Mouse (Mus musculus): ENCODE results near the gene Man1c1. TPM values are rescaled to one million over a fixed set of nuclear protein-coding genes. Genes with fewer than 3 reads are reported as not detected.

The Man1c1 gene
- polyA plus RNA-seq, 1 experiment from 2014 or later, result 4.8 TPM

- H3K27ac ChIP-seq (ENCODE audit: low read depth, low read length), result no peak overlapping the region
- no peaks in the 10 kb centered on the region for H3K36me3 ChIP-seq (ENCODE audit: control insufficient read depth, insufficient read depth, low read length)
- no peaks in the 10 kb centered on the region for H3K27me3 ChIP-seq (ENCODE audit: control insufficient read depth, insufficient read depth, low read length)
- H3K9me3 ChIP-seq (ENCODE audit: control insufficient read depth, low read length), result no peaks in the 10 kb centered on the region
- peaks cover 17% of the 10 kb centered on the region for H3K4me1 ChIP-seq (ENCODE audit: control insufficient read depth, insufficient read depth, low read length)
- ATAC-seq (ENCODE audit: insufficient read depth, low FRiP score, low TSS enrichment), result no peak
- no peak overlapping the region for H3K4me2 ChIP-seq (ENCODE audit: low read depth)
- H3K4me3 ChIP-seq (ENCODE audit: low read depth, low read length), result no peak overlapping the region
- H3K9ac ChIP-seq (ENCODE audit: low read length), result no peak overlapping the region
- no peak for DNase-seq (ENCODE audit: low spot score)
- 61% methylated on average over 10 of the region's 10 CpGs for WGBS
Observed at GRCm38 (mm10) chr4:134663052-134663451, 41.0 kb downstream of the Man1c1 start.

- no peak overlapping the region for H3K4me3 ChIP-seq (ENCODE audit: low read depth, low read length)
- H3K36me3 ChIP-seq (ENCODE audit: control insufficient read depth, insufficient read depth, low read length), result no peaks in the 10 kb centered on the region
- H3K4me1 ChIP-seq (ENCODE audit: control insufficient read depth, insufficient read depth, low read length), result peaks cover 17% of the 10 kb centered on the region
- no peak overlapping the region for H3K9ac ChIP-seq (ENCODE audit: low read length)
- H3K4me2 ChIP-seq (ENCODE audit: low read depth), result peak overlapping the region; percentile 37
- H3K27me3 ChIP-seq (ENCODE audit: control insufficient read depth, insufficient read depth, low read length), result no peaks in the 10 kb centered on the region
- DNase-seq (ENCODE audit: low spot score) (no peak), ATAC-seq (ENCODE audit: insufficient read depth, low FRiP score, low TSS enrichment) (no peak)
- no peak overlapping the region for H3K27ac ChIP-seq (ENCODE audit: low read depth, low read length)
- no peaks in the 10 kb centered on the region for H3K9me3 ChIP-seq (ENCODE audit: control insufficient read depth, low read length)
- 19% methylated on average over 18 of the region's 18 CpGs for WGBS
Observed at GRCm38 (mm10) chr4:134660630-134661183, 43.4 kb downstream of the Man1c1 start.

- Histone ChIP-seq H3K4me2 (ENCODE audit: low read depth) (peak overlapping the region; percentile 37), H3K4me1 (ENCODE audit: control insufficient read depth, insufficient read depth, low read length) (peaks cover 17% of the 10 kb centered on the region), H3K9ac (ENCODE audit: low read length) (peak overlapping the region; percentile 37; the same call in 1 of the 2 replicates), H3K4me3 (ENCODE audit: low read depth, low read length) (0 out of 2 replicates have a peak overlapping the region, but pooled peaks have one; percentile 8), H3K9me3 (ENCODE audit: control insufficient read depth, low read length) (no peaks in the 10 kb centered on the region), H3K27ac (ENCODE audit: low read depth, low read length) (no peak overlapping the region), H3K27me3 (ENCODE audit: control insufficient read depth, insufficient read depth, low read length) (no peaks in the 10 kb centered on the region), H3K36me3 (ENCODE audit: control insufficient read depth, insufficient read depth, low read length) (no peaks in the 10 kb centered on the region)
- DNase-seq (ENCODE audit: low spot score) (peak; percentile 34), ATAC-seq (ENCODE audit: insufficient read depth, low FRiP score, low TSS enrichment) (no peak)
- 14% methylated on average over 27 of the region's 27 CpGs for WGBS
Observed at GRCm38 (mm10) chr4:134659354-134660301, 44.5 kb downstream of the Man1c1 start.

GRCm38 (mm10) chr4:134657473-134657872 lies 46.6 kb downstream of the Man1c1 start:
- DNase-seq (ENCODE audit: low spot score) (no peak), ATAC-seq (ENCODE audit: insufficient read depth, low FRiP score, low TSS enrichment) (no peak)
- H3K36me3 ChIP-seq (ENCODE audit: control insufficient read depth, insufficient read depth, low read length), result no peaks in the 10 kb centered on the region
- 74% methylated on average over 5 of the region's 5 CpGs for WGBS
- no peak overlapping the region for H3K4me3 ChIP-seq (ENCODE audit: low read depth, low read length)
- H3K4me2 ChIP-seq (ENCODE audit: low read depth), result no peak overlapping the region
- no peak overlapping the region for H3K27ac ChIP-seq (ENCODE audit: low read depth, low read length)
- no peak overlapping the region for H3K9ac ChIP-seq (ENCODE audit: low read length)
- H3K27me3 ChIP-seq (ENCODE audit: control insufficient read depth, insufficient read depth, low read length), result no peaks in the 10 kb centered on the region
- H3K9me3 ChIP-seq (ENCODE audit: control insufficient read depth, low read length), result no peaks in the 10 kb centered on the region
- H3K4me1 ChIP-seq (ENCODE audit: control insufficient read depth, insufficient read depth, low read length), result peaks cover 17% of the 10 kb centered on the region

- Histone ChIP-seq H3K9ac (ENCODE audit: low read length) (no peak overlapping the region), H3K4me3 (ENCODE audit: low read depth, low read length) (no peak overlapping the region), H3K4me1 (ENCODE audit: control insufficient read depth, insufficient read depth, low read length) (peaks cover 1% of the 10 kb centered on the region), H3K4me2 (ENCODE audit: low read depth) (no peak overlapping the region), H3K36me3 (ENCODE audit: control insufficient read depth, insufficient read depth, low read length) (no peaks in the 10 kb centered on the region), H3K9me3 (ENCODE audit: control insufficient read depth, low read length) (no peaks in the 10 kb centered on the region), H3K27me3 (ENCODE audit: control insufficient read depth, insufficient read depth, low read length) (no peaks in the 10 kb centered on the region), H3K27ac (ENCODE audit: low read depth, low read length) (no peak overlapping the region)
- 81% methylated on average over 6 of the region's 6 CpGs for WGBS
- ATAC-seq (ENCODE audit: insufficient read depth, low FRiP score, low TSS enrichment) (no peak), DNase-seq (ENCODE audit: low spot score) (no peak)
Observed at GRCm38 (mm10) chr4:134654391-134654790, 49.7 kb downstream of the Man1c1 start.

- Histone ChIP-seq H3K27ac (ENCODE audit: low read depth, low read length) (no peak overlapping the region), H3K9me3 (ENCODE audit: control insufficient read depth, low read length) (no peaks in the 10 kb centered on the region), H3K4me3 (ENCODE audit: low read depth, low read length) (no peak overlapping the region), H3K36me3 (ENCODE audit: control insufficient read depth, insufficient read depth, low read length) (no peaks in the 10 kb centered on the region), H3K4me1 (ENCODE audit: control insufficient read depth, insufficient read depth, low read length) (no peaks in the 10 kb centered on the region; the same call in 1 of the 2 replicates), H3K4me2 (ENCODE audit: low read depth) (no peak overlapping the region), H3K9ac (ENCODE audit: low read length) (no peak overlapping the region), H3K27me3 (ENCODE audit: control insufficient read depth, insufficient read depth, low read length) (no peaks in the 10 kb centered on the region)
- ATAC-seq (ENCODE audit: insufficient read depth, low FRiP score, low TSS enrichment), result no peak
- no peak for DNase-seq (ENCODE audit: low spot score)
- 73% methylated on average over 4 of the region's 4 CpGs for WGBS
Observed at GRCm38 (mm10) chr4:134652720-134653119, 51.4 kb downstream of the Man1c1 start.

GRCm38 (mm10) chr4:134652151-134652550 lies 51.9 kb downstream of the Man1c1 start:
- Histone ChIP-seq H3K27ac (ENCODE audit: low read depth, low read length) (no peak overlapping the region), H3K36me3 (ENCODE audit: control insufficient read depth, insufficient read depth, low read length) (no peaks in the 10 kb centered on the region), H3K4me2 (ENCODE audit: low read depth) (no peak overlapping the region), H3K9me3 (ENCODE audit: control insufficient read depth, low read length) (no peaks in the 10 kb centered on the region), H3K9ac (ENCODE audit: low read length) (no peak overlapping the region), H3K27me3 (ENCODE audit: control insufficient read depth, insufficient read depth, low read length) (no peaks in the 10 kb centered on the region), H3K4me3 (ENCODE audit: low read depth, low read length) (no peak overlapping the region), H3K4me1 (ENCODE audit: control insufficient read depth, insufficient read depth, low read length) (no peaks in the 10 kb centered on the region; the same call in 1 of the 2 replicates)
- 65% methylated on average over 2 of the region's 2 CpGs for WGBS
- DNase-seq (ENCODE audit: low spot score) (no peak), ATAC-seq (ENCODE audit: insufficient read depth, low FRiP score, low TSS enrichment) (no peak)

GRCm38 (mm10) chr4:134651358-134651757 lies 52.7 kb downstream of the Man1c1 start:
- Histone ChIP-seq H3K9ac (ENCODE audit: low read length) (no peak overlapping the region), H3K4me3 (ENCODE audit: low read depth, low read length) (no peak overlapping the region), H3K4me1 (ENCODE audit: control insufficient read depth, insufficient read depth, low read length) (no peaks in the 10 kb centered on the region), H3K27me3 (ENCODE audit: control insufficient read depth, insufficient read depth, low read length) (no peaks in the 10 kb centered on the region), H3K9me3 (ENCODE audit: control insufficient read depth, low read length) (no peaks in the 10 kb centered on the region), H3K27ac (ENCODE audit: low read depth, low read length) (no peak overlapping the region), H3K36me3 (ENCODE audit: control insufficient read depth, insufficient read depth, low read length) (no peaks in the 10 kb centered on the region), H3K4me2 (ENCODE audit: low read depth) (no peak overlapping the region)
- WGBS, result 72% methylated on average over 7 of the region's 7 CpGs
- DNase-seq (ENCODE audit: low spot score) (no peak), ATAC-seq (ENCODE audit: insufficient read depth, low FRiP score, low TSS enrichment) (no peak)
